Mouse (Mus musculus) spleen, postnatal 14 days (tissue): ENCODE data around the gene Apobec4.

ENCODE experiments used
- DNase-seq, 2 experiments: peaks; one replicate each; pipeline ENCODE4 v3.0.0; 2021 to 2022; ENCODE audit warnings: low spot score in 2 of 2

Apobec4 gene

DNA sequence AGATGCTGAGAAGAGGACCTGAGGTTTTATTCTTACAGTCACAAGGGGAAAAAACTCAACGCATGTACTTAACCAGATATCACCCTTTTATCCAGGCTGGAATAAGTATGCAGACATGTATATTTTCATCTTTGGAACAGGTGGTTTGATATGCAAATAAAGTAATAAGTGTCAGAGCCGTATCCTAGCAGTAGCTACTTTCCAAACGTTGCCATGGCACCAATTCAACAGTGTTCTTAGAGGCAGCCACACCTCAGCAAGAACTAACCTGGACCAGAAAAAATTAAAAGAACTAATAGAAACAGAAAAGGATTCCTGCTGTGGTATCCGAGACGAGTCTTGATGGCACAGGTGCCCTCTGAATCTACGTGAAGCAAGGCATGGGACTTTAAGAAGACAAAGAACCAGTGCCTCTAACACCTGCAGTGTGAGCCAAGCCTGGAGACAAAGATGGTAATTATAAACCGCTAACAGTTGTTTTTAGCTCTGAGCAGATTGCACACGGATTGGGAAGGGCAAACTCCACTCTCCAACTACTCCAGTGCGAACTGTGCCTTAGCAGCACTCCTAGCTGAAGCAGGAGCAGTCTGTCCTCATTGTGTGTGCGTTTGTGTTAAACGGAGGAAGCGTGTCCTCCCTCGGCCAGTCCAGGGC lies at the start of gene Apobec4:
Apobec4 (plus strand) TSS at position 240 of the 654 bp plus-strand sequence.
- no peak for DNase-seq

- DNase-seq = no peak
Observed at GRCm38 (mm10) chr1:152701066-152701465, 49.3 kb upstream of the Apobec4 start.

GRCm38 (mm10) chr1:152702920-152703319 lies 47.4 kb upstream of the Apobec4 start:
- DNase-seq = no peak

DNA sequence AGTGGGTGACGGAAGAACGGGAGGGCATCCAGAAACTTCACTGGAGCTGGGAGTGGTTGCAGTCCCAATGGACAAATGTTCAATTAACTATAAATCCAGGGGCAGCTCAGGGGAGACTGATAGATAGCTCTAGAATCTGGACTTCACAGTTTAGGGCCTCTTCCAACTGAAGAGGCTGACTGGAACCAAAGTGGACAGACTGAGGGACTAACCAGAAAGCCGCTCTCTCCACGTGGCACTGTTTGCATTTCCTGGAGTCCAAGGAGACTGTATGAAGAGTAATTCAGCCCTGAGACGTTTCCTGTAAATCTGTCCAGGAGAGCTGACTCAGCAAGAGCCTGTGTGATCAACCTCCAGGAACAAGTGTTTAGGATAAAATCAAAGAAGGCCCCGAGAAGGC lies 46.4 kb upstream of the Apobec4 start:
- DNase-seq = no peak

- DNase-seq = no peak
Observed at GRCm38 (mm10) chr1:152707560-152707959, 42.8 kb upstream of the Apobec4 start.

DNA sequence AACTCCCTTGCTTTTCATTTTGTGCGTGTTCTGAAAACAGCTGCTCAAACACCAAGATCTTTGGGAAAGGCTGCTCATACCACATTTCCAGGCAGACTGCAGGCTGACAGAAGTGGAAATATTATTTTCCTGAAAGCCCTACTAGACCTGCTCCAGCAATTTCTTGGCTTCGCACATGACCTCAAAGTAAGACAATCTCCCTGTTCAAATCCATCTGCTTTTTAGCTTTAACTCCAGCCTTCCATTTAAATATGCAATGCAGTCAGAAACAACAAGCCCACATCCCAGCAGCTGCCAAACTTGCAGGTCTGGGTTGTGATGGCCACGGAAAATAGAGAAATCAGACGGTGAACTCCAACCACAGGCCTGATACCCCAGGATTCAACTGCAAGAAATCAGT lies 39.3 kb upstream of the Apobec4 start:
- DNase-seq = no peak

GRCm38 (mm10) chr1:152713924-152714323 lies 36.4 kb upstream of the Apobec4 start:
- DNase-seq = no peak

GRCm38 (mm10) chr1:152714405-152714804 lies 35.9 kb upstream of the Apobec4 start:
- DNase-seq = no peak

- DNase-seq = no peak
Observed at GRCm38 (mm10) chr1:152717329-152717728, 33.0 kb upstream of the Apobec4 start.

DNA sequence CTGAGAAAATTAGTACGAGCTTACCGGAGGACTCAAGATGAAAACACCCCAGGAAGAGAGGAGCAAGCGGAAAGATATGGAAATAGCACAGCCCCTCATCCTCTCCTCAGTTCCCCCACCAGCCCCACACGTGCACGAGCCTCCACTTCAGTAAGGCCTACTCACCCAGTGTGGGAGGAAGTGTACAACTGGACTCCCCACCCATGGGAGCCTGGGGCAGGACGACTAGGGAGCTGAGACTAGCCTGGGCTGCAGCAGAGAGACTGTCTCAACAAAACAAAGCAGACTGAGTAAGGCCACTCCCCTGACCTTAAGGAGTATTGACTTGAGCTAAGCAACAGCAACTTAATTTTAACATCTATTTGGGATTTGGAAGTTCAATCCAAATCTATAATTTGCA lies 32.2 kb upstream of the Apobec4 start:
- no peak for DNase-seq

- no peak for DNase-seq
Observed at GRCm38 (mm10) chr1:152720969-152721368, 29.4 kb upstream of the Apobec4 start.

DNA sequence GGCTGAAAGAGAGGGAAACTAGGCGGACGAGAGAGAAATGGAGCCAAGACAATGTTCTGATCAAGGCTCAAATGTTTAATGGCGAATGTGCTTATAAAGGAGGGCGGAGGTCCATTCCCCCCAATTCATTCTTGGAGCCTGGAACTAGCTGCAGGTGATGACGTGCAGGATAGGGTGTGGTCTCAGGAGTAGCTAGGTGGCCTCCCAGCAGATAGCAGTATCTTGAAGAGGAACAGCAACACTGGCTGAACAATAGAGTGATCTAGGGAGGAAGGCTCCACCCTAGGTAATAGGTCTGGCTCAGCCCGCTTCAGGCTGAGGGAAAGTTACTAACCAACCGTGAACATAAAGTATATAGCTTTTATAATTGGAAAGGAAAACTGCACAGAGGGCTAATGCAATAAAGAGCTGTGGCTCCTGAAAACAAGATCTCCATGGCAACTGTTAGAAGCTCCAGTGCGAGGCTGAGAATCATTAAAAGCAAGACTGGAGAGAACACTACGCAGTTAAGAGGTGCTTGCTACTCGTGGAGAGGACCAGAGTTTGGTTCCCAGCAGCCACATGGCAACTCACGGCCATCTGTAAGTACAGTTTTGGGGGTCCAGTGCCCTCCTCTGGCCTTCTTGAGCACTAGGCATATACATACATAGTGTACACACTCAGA lies 28.7 kb upstream of the Apobec4 start:
- DNase-seq = no peak

DNA sequence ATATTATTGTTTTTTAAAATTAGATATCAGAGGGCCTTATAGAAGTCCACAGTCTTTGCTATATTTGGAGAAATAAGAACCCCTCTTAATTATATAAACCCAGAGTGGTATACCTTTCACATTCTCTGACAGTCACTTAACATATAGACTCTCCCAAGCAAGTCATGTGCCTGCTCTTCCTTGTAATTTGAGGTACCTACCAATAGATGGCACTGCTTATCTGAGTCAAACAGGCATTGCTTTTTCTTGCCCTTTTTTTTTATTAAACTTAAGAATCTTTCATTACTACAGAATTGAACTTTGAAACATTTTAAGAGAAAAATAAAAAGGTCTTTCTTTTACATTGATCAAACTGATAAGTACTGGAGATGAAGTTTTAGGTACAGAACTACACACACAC lies 26.1 kb upstream of the Apobec4 start:
- no peak for DNase-seq

DNA sequence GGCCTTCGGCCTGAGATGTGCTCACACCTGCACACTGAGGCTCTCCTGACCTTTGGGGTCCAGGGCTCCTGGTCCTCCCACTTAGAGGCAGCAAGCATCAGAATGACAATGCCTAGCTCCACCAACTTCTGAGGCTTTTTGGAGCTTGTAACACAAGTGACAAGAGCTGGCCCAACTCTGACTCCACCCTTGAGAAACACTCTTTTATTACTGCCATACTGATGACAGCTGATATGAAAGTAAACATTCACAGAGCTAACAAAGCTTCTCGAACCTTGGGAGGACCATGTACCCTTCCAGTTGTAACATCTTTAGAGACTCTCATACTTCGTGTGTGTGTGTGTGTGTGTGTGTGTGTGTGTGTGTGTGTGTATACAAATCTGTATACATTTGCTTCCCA lies 24.3 kb upstream of the Apobec4 start:
- no peak for DNase-seq

DNA sequence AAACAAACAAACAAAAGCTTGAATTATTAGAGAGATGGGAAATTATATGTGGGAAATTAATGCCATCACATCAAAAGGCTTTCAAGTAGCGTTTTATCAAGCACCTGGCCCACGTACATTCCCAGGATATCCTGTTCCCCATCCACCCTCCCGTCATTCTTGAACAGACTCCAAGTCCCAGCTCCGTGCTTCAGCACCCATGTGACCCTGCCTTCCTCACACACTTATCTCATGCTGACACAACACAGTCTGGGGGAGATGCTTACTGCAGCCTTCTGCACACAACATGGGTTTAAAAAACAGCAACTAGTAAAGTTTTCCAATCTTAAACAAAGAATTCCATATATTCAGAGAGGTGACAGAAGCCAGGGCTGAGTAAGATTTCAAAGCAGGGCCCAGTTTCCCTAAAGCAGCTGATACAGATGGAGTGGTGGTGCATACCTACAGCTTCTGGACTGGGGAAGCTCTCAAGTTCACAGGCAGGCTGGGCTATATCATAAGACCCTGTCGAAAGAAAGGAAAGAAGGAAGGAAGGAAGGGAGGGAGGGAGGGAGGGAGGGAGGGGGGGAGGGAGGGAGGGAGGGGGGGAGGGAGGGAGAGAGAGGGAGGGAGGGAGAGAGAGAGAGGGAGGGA lies 22.6 kb upstream of the Apobec4 start:
- DNase-seq = no peak

GRCm38 (mm10) chr1:152738793-152739192 lies 11.6 kb upstream of the Apobec4 start:
- no peak for DNase-seq

DNA sequence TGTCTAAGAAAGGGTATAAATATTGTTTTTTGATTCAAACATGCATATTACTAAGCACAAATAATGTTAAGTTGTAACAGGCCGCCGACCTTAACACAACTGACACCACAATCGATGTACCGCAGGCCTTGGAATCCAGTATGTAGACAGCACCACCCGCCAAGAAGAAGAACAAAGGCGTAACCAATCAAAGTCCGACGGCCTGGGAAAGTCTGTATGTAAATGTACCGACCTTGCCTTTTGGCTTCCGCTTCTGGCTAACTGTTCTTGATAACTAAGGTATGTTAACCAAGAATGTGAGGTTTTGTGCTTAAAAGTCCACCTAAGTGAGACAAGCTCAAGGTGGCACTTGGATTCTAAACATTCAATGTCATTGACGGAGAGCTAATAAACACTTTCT lies 11.0 kb upstream of the Apobec4 start:
- no peak for DNase-seq

DNA sequence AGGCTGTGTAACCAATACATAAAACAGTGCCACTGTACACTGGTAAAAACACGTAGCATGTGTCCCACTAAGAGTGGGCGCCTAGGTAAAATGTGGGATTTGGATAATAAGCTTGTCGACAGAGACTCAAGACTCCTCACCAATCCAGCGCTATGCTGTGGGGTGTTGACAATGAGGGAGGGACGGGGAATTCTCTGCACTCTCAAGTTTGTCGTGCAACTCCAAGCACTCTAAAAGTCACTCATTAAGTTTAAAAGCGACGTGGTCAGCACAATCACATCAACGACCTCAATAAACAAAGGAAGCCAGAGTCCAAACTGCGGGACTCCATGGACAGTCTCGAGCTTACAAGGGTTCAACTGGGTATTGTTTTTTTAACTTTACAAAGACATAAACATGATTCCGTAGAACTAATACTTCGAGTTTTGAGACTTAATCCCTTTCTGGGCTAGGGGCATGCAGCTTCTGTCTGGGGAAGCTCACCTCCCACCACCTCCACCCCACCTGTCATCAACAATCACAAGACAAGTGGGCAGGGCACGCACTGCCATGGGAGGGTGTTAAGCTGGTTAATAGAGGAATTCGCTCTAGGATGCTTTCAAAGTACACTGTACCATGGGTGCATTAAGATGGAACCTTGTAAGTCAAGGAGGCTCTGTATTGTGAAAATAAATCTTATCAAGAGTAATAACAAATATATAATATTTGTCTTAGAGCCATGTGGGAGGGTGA lies 7.1 kb upstream of the Apobec4 start:
- no peak for DNase-seq

DNA sequence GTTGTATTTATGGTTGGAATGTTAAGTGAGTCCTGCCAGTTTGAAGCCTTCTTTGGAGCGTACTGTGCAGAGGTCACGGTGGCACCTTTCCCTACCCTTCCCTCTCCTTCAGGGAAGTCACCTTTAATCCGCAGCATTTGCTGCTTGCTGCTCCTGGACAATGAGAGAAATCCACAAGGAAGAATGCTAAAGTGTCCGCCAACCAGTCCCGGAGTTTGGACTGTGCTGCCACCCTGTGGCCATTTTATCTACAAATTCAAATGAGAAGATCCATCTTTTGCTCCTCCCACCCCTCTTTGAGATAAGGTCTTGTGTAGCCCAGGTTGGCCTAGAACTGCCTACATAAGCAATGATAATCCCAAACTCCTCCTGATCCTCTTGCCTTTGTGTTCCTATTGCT lies 3.9 kb upstream of the Apobec4 start:
- peak; percentile 20 to 57 for DNase-seq

DNA sequence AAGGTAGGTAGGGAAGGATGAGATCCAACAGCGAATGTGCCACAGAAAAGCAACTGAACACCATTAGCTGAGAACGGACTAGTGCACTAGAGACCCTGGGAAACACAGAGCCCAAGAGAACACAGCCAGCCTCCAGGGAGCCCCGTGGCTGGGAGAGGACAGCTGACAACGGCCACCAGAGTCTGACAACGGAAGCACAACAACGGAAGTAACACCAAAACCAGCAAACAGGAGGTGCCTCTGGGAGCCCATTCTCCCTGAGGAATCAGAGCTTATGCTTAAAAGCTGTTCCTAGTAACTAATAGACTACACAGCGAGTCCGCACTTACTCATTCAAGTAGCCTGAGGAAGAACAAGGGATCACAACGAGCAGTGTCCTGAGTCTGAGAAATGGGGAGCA lies 1.1 kb upstream of the Apobec4 start:
- no peak for DNase-seq

GRCm38 (mm10) chr1:152761791-152762190 lies 11.4 kb downstream of the Apobec4 start:
- no peak for DNase-seq

GRCm38 (mm10) chr1:152766032-152766772 lies 15.9 kb downstream of the Apobec4 start, which contains the start of the genes Rgl1 and Arpc5:
Gene Rgl1, minus strand, starts transcription at chr1:152766351.
Gene Arpc5, plus strand, starts transcription at chr1:152766542.
- peak; percentile 93 to 94 for DNase-seq
